Mouse (Mus musculus): ENCODE results near the gene Lrrtm3. TPM values are rescaled to one million over a fixed set of nuclear protein-coding genes. Genes with fewer than 3 reads are reported as not detected.

The Lrrtm3 gene
- total RNA-seq, 2 experiments from 2014 or later: 73.1 to 75.5 TPM

DNA sequence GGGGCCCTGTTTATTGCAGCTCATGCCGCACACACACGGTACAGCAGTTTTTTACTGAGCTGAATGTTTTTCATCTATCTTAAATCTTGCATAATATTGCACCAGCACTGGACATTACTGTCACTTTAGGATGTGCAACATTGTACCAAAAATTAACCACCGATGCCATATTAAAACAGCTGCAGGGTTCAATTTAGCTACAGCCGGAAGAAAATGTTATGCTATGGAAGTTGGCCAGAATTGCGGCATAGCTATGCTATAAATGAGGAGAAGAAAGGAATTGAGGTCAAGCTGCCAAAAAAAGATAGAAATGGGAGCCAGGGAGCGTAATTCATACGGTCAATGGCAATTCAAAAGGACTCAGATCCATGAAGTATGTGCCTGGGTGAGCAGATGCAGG lies 48.9 kb downstream of the Lrrtm3 start:
- TF ChIP-seq CTCF (IDR thresholded peaks at IDR 0.05): no peak
- peak overlapping the region; percentile 66; the same call in 1 of the 2 replicates for H3K27ac ChIP-seq
- intact Hi-C loops (cut with DNase I): loop anchor here (10.0 kb wide), 1 partner anchor 326 kb away; no protein-coding TSS in a partner anchor

GRCm38 (mm10) chr10:64039760-64040535 lies 50.1 kb downstream of the Lrrtm3 start:
- peak in 1 of 2 experiments; percentile 29 for DNase-seq (ENCODE audit: extremely low spot score in 1 of 2, low spot score in 2 of 2)
- intact Hi-C loops (cut with DNase I): loop anchor here (10.0 kb wide), 1 partner anchor 325 kb away; no protein-coding TSS in a partner anchor
- TF ChIP-seq CTCF (IDR thresholded peaks at IDR 0.05): no peak
- H3K4me3 ChIP-seq: no peak overlapping the region
- H3K27ac ChIP-seq: peak overlapping the region; percentile 66

More for the DNA sequence above, 48.9 kb downstream of the Lrrtm3 start:
- DNase-seq (ENCODE audit: extremely low spot score in 1 of 2, low spot score in 2 of 2): no peak
- no peak overlapping the region for H3K4me3 ChIP-seq

DNA sequence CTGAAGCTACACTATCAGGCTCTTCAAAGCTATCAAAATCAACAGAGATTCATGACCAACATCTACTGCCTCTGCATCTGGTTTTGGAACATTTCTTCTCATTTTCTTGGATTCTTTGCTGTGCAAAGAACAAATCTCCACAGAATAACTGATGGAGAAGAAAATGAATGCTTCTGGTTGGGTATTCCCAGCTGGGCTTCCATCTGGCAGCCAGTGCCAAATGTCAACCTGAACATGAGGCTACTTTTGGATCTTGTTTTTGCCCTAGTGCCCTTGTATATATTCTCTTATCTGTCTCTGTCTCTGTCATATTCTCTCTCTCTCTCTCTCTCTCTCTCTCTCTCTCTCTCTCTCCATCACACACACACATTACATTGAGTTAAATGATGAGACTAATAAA lies 59.2 kb downstream of the Lrrtm3 start:
- H3K4me3 ChIP-seq: no peak overlapping the region
- no peak overlapping the region for H3K27ac ChIP-seq
- TF ChIP-seq CTCF (IDR thresholded peaks at IDR 0.05): no peak
- intact Hi-C loops (cut with DNase I): no loop called here
- no peak for DNase-seq (ENCODE audit: extremely low spot score in 1 of 2, low spot score in 2 of 2)

DNA sequence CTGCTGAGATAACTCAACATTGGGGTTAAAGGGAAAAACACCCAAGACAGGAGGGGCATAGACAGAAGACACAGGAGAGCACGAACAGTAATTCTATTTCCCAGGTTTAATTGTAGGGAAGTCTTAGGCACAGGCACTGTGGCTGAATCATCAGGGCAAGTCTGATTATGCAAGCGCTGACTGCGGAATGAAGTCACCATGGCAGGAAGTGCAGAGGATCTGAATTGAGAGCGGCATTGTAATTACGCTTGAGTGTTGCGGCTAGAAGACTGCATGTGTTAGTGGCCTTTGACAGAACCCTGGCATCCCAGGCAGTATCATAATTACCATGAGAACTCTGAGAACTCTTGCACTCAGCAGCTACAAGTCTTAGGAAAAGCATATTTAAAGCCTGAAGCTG lies 66.7 kb downstream of the Lrrtm3 start:
- peak; percentile 30 to 35 for DNase-seq (ENCODE audit: extremely low spot score in 1 of 2, low spot score in 2 of 2)
- peak overlapping the region; percentile 53; the same call in 1 of the 2 replicates for H3K27ac ChIP-seq
- intact Hi-C loops (cut with DNase I): no loop called here
- TF ChIP-seq CTCF (IDR thresholded peaks at IDR 0.05): no peak
- no peak overlapping the region for H3K4me3 ChIP-seq

DNA sequence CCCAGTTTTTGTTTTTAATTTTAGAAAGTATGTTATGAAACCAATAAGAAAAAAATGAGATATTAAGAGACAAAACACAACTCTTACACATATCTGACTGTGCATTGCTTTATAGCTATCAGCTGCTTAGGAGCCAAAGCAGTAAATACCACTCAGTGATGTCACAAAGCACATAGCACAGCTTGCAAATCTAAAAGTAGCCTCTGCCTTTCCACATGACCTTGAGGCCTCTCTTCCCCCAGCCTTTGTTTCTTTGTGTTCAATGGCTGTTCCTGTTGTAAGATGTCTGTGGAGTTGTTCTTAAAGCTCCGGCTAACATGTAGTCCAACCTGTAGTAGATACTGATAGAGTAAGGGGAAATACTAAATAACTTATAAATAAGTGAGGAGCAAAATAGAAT lies 69.7 kb downstream of the Lrrtm3 start:
- intact Hi-C loops (cut with DNase I): no loop called here
- no peak for DNase-seq (ENCODE audit: extremely low spot score in 1 of 2, low spot score in 2 of 2)
- H3K4me3 ChIP-seq: no peak overlapping the region
- TF ChIP-seq CTCF (IDR thresholded peaks at IDR 0.05): no peak
- H3K27ac ChIP-seq: no peak overlapping the region

DNA sequence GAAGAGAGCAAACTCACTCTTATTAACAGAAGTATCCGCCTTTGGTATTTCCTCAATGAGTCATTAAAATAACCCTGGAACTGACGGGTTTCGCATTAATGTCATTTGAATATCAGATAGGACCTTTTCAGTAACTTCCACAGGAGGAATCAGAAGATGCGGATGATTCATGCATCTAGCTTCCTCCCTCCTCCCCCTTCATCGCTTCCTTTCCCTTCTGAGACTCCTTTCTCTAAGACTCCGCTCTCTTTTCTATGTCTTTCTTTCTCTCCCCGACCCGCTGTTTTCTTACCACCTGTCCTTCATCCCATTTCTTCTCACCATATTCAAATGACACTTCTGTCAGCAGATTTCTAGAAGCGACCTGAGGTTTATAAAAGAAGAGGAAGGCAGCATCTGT lies 88.1 kb downstream of the Lrrtm3 start:
- DNase-seq (ENCODE audit: extremely low spot score in 1 of 2, low spot score in 2 of 2): no peak
- intact Hi-C loops (cut with DNase I): no loop called here
- Histone ChIP-seq H3K27ac (no peak overlapping the region), H3K4me3 (peak overlapping the region; percentile 13; the same call in 1 of the 2 replicates)
- no peak for TF ChIP-seq CTCF (IDR thresholded peaks at IDR 0.05)

DNA sequence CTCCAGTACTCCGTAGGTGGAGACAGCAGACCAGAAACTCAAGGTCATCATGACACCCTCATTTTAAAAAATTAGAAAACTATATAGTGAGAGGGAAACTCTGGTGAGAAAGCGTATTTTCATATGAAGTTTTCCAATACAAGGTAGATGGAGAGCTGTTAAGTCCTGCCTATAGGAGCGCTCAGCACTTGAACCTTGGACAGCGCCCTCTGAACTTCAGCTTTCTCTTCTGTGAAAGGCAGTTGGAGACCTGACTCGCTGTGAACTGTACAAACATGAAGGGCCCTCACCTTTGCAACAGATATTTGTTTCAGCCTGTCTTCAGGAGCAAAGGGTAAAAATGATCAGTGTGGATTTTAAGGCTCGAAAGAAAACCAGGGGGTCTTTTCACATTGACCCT lies 88.5 kb downstream of the Lrrtm3 start:
- no peak overlapping the region for H3K27ac ChIP-seq
- no peak for DNase-seq (ENCODE audit: extremely low spot score in 1 of 2, low spot score in 2 of 2)
- no peak for TF ChIP-seq CTCF (IDR thresholded peaks at IDR 0.05)
- intact Hi-C loops (cut with DNase I): no loop called here
- H3K4me3 ChIP-seq: no peak overlapping the region

- Histone ChIP-seq H3K27ac (no peak overlapping the region), H3K4me3 (no peak overlapping the region)
- TF ChIP-seq CTCF (IDR thresholded peaks at IDR 0.05): no peak
- intact Hi-C loops (cut with DNase I): no loop called here
- DNase-seq (ENCODE audit: extremely low spot score in 1 of 2, low spot score in 2 of 2): no peak
Observed at GRCm38 (mm10) chr10:63994251-63994650, 95.8 kb downstream of the Lrrtm3 start.

GRCm38 (mm10) chr10:63985576-63985975 lies 104.5 kb downstream of the Lrrtm3 start:
- DNase-seq (ENCODE audit: extremely low spot score in 1 of 2, low spot score in 2 of 2): no peak
- TF ChIP-seq CTCF (IDR thresholded peaks at IDR 0.05): no peak
- Histone ChIP-seq H3K27ac (no peak overlapping the region), H3K4me3 (no peak overlapping the region)
- intact Hi-C loops (cut with DNase I): no loop called here

DNA sequence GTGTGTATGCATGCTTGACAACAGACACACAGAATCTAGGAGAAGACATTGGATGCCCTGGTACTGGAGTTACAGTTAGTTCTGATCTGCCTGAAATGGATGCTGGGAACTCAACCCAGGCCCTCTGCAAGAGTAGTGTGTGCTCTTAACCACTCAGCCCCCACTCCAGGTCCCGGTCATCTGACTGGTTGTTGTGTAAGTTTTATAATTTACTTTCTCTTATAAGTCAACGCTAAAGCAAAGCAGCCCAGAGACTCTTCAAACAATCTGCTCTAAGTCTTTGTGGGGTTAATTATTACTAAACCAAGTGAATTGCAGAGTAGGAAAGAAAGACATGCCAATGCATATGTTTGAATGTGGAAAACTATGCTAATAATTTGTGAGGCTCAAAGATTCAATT lies 110.7 kb downstream of the Lrrtm3 start:
- Histone ChIP-seq H3K4me3 (no peak overlapping the region), H3K27ac (no peak overlapping the region)
- intact Hi-C loops (cut with DNase I): no loop called here
- no peak for DNase-seq (ENCODE audit: extremely low spot score in 1 of 2, low spot score in 2 of 2)
- TF ChIP-seq CTCF (IDR thresholded peaks at IDR 0.05): no peak

- no peak for DNase-seq (ENCODE audit: extremely low spot score in 1 of 2, low spot score in 2 of 2)
- no peak overlapping the region for H3K4me3 ChIP-seq
- no peak overlapping the region for H3K27ac ChIP-seq
- no peak for TF ChIP-seq CTCF (IDR thresholded peaks at IDR 0.05)
- intact Hi-C loops (cut with DNase I): no loop called here
Observed at GRCm38 (mm10) chr10:63978969-63979368, 111.1 kb downstream of the Lrrtm3 start.

DNA sequence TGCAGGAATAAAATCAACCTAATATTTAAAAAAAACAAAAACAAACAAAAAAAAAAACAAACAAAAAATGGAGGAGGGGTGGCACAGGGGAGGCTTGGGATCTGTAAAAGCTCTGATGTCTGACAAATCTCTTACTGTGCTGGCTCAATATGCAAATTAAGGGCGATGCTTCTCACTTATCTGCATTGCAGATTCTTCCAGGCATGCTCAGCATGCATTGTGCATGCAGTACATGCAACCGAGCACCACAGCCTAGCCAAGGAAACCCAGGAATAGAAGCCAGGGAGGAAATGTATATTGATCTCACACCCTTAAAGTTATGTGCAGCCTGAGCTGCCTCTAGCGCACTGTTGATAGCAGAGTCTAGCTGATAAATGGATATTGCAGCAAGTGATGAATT lies 111.5 kb downstream of the Lrrtm3 start:
- intact Hi-C loops (cut with DNase I): no loop called here
- DNase-seq (ENCODE audit: extremely low spot score in 1 of 2, low spot score in 2 of 2): no peak
- no peak for TF ChIP-seq CTCF (IDR thresholded peaks at IDR 0.05)
- H3K4me3 ChIP-seq: no peak overlapping the region
- H3K27ac ChIP-seq: no peak overlapping the region

GRCm38 (mm10) chr10:63978101-63978500 lies 112.0 kb downstream of the Lrrtm3 start:
- intact Hi-C loops (cut with DNase I): no loop called here
- TF ChIP-seq CTCF (IDR thresholded peaks at IDR 0.05): no peak
- Histone ChIP-seq H3K27ac (0 out of 2 replicates have a peak overlapping the region, but pooled peaks have one; percentile 57), H3K4me3 (peak overlapping the region; percentile 19; the same call in 1 of the 2 replicates)
- DNase-seq (ENCODE audit: extremely low spot score in 1 of 2, low spot score in 2 of 2): no peak

Measured in left cerebral cortex, adult 2 months (tissue).